13 mouse cellular contexts compared by ENCODE assay signal in the genomic region with DNA sequence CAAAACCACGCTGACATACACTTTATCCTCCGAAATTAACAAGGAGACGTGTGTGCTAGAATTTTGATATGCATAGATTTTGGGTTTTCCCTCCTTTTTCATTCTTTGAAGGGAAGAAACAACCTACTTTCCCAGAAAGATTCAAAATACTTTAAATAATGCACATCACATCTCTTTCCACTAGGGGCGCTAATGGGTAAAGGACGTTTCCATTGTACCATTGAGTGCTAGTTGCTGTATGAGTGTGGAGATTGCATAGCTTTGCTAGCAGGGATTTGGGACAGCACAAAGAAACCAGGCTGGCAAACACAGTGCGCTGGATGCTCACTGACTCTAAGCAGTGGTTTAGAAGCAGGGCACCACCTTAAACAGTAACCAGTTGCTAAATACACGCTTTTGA. TPM values are rescaled to one million over a fixed set of nuclear protein-coding genes. Genes with fewer than 3 reads are reported as not detected.
DNase-seq lines count a peak whose midpoint lies in the region; ATAC-seq and TF ChIP-seq lines count a peak whose summit lies in the region.
"Had no signal": no experiment of that assay in that cellular context is flagged by ENCODE, and none has a peak within 500 bp of the region (broad histone marks: within the 10 kb centered on the region; RNA-seq: fewer than 3 reads in every experiment).

No protein-coding gene starts in this region.

- no peak overlapping the region for H3K9ac ChIP-seq in hindbrain, postnatal 0 days (replicated peaks; ENCODE audit: low read length)
- no peak overlapping the region for H3K9ac ChIP-seq in hindbrain, embryonic 13.5 days
- H3K9ac ChIP-seq in midbrain, postnatal 0 days (replicated peaks; ENCODE audit: low read length, poor library complexity, severe bottlenecking), result no peak overlapping the region
- H3K9ac ChIP-seq in midbrain, embryonic 15.5 days, result no peak overlapping the region
- H3K9ac ChIP-seq: embryonic facial prominence, embryonic 13.5 days had no signal

- no peak for ATAC-seq in hindbrain, postnatal 0 days
- ATAC-seq in hindbrain, embryonic 13.5 days (ENCODE audit: low FRiP score), result no peak
- no peak for ATAC-seq in midbrain, postnatal 0 days (ENCODE audit: low FRiP score)
- no peak for ATAC-seq in midbrain, embryonic 15.5 days (replicated peaks)

- H3K36me3 ChIP-seq in hindbrain, postnatal 0 days (ENCODE audit: insufficient read depth, low read length), result no peaks in the 10 kb centered on the region
- no peaks in the 10 kb centered on the region for H3K36me3 ChIP-seq in hindbrain, embryonic 13.5 days
- H3K36me3 ChIP-seq in midbrain, postnatal 0 days (ENCODE audit: insufficient read depth, low read length), result no peaks in the 10 kb centered on the region
- H3K36me3 ChIP-seq in midbrain, embryonic 15.5 days (replicated peaks), result no peaks in the 10 kb centered on the region
- H3K36me3 ChIP-seq: embryonic facial prominence, embryonic 13.5 days had no signal

- H3K27ac ChIP-seq in hindbrain, postnatal 0 days, result no peak overlapping the region
- H3K27ac ChIP-seq in hindbrain, embryonic 13.5 days, result no peak overlapping the region
- no peak overlapping the region for H3K27ac ChIP-seq in midbrain, postnatal 0 days (ENCODE audit: low read depth, low read length)
- H3K27ac ChIP-seq in midbrain, embryonic 15.5 days, result no peak overlapping the region
- H3K27ac ChIP-seq: embryonic facial prominence, embryonic 13.5 days had no signal

- WGBS in hindbrain, postnatal 0 days, result 38% methylated on average over 7 of the region's 7 CpGs
- WGBS in hindbrain, embryonic 13.5 days, result 44% methylated on average over 7 of the region's 7 CpGs
- WGBS in midbrain, postnatal 0 days, result 53% methylated on average over 7 of the region's 7 CpGs
- WGBS in midbrain, embryonic 15.5 days, result 36% methylated on average over 7 of the region's 7 CpGs

- DNase-seq in hindbrain, postnatal 0 days (ENCODE audit: low spot score), result peak; percentile 39
- DNase-seq in midbrain, postnatal 0 days (ENCODE audit: low spot score), result peak; percentile 8
- peak; percentile 31 for DNase-seq in embryo, embryonic 10.5 days (ENCODE audit: low spot score)
- no peak for DNase-seq in adrenal gland, postnatal 25 days
- no peak for DNase-seq in heart, adult 9 months (ENCODE audit: low spot score in 2 of 2)
- DNase-seq: heart, postnatal 4 days; thymus, adult 2 months had no signal

- no peaks in the 10 kb centered on the region for H3K9me3 ChIP-seq in hindbrain, postnatal 0 days (ENCODE audit: low read length)
- H3K9me3 ChIP-seq in hindbrain, embryonic 13.5 days, result no peaks in the 10 kb centered on the region
- H3K9me3 ChIP-seq in midbrain, postnatal 0 days (ENCODE audit: low read length), result no peaks in the 10 kb centered on the region
- no peaks in the 10 kb centered on the region for H3K9me3 ChIP-seq in midbrain, embryonic 15.5 days
- H3K9me3 ChIP-seq: embryonic facial prominence, embryonic 13.5 days had no signal

- no peaks in the 10 kb centered on the region for H3K4me1 ChIP-seq in hindbrain, postnatal 0 days (ENCODE audit: insufficient read depth, low read length)
- H3K4me1 ChIP-seq in hindbrain, embryonic 13.5 days (replicated peaks), result no peaks in the 10 kb centered on the region
- no peaks in the 10 kb centered on the region for H3K4me1 ChIP-seq in midbrain, postnatal 0 days (ENCODE audit: insufficient read depth, low read length)
- H3K4me1 ChIP-seq in midbrain, embryonic 15.5 days, result no peaks in the 10 kb centered on the region
- H3K4me1 ChIP-seq: embryonic facial prominence, embryonic 13.5 days had no signal

- peak; percentile 64 for TF ChIP-seq CTCF in hindbrain, postnatal 0 days (IDR thresholded peaks at IDR 0.05; ENCODE audit: low read depth)
- TF ChIP-seq CTCF in midbrain, postnatal 0 days (IDR thresholded peaks at IDR 0.05), result peak; percentile 71

- no peaks in the 10 kb centered on the region for H3K27me3 ChIP-seq in hindbrain, postnatal 0 days (ENCODE audit: insufficient read depth, low read length)
- no peaks in the 10 kb centered on the region for H3K27me3 ChIP-seq in hindbrain, embryonic 13.5 days
- no peaks in the 10 kb centered on the region for H3K27me3 ChIP-seq in midbrain, postnatal 0 days (ENCODE audit: insufficient read depth, low read length)
- no peaks in the 10 kb centered on the region for H3K27me3 ChIP-seq in midbrain, embryonic 15.5 days (replicated peaks)
- H3K27me3 ChIP-seq: embryonic facial prominence, embryonic 13.5 days had no signal

- no peak overlapping the region for H3K4me2 ChIP-seq in hindbrain, postnatal 0 days (ENCODE audit: low read depth, low read length)
- no peak overlapping the region for H3K4me2 ChIP-seq in hindbrain, embryonic 13.5 days
- no peak overlapping the region for H3K4me2 ChIP-seq in midbrain, postnatal 0 days (ENCODE audit: low read depth, low read length, poor library complexity, severe bottlenecking)
- no peak overlapping the region for H3K4me2 ChIP-seq in midbrain, embryonic 15.5 days
- H3K4me2 ChIP-seq: embryonic facial prominence, embryonic 13.5 days had no signal

- no peak overlapping the region for H3K4me3 ChIP-seq in hindbrain, postnatal 0 days (ENCODE audit: low read length)
- no peak overlapping the region for H3K4me3 ChIP-seq in hindbrain, embryonic 13.5 days
- H3K4me3 ChIP-seq in midbrain, postnatal 0 days (ENCODE audit: low read depth, low read length), result no peak overlapping the region
- H3K4me3 ChIP-seq in midbrain, embryonic 15.5 days, result no peak overlapping the region
- H3K4me3 ChIP-seq: embryonic facial prominence, embryonic 13.5 days had no signal

RNA-seq across cellular contexts. Expression of a gene that starts 3.6 kb away (rescaled TPM):
- total RNA-seq in hindbrain, postnatal 0 days (2014; rRNA removed), result 1.9 TPM in 1 of 2 replicates, not detected in the other
- not detected in 2 replicates for polyA plus RNA-seq in hindbrain, postnatal 0 days (2015; fragmentation: Nextera tagmentation; extraction: Ambion mirVana)
- not detected in 2 replicates for polyA plus RNA-seq in hindbrain, embryonic 13.5 days (2015; fragmentation: Nextera tagmentation; extraction: Ambion mirVana)
- total RNA-seq in midbrain, postnatal 0 days (2014; rRNA removed), result not detected in 2 replicates
- polyA plus RNA-seq in midbrain, postnatal 0 days (2015; fragmentation: Nextera tagmentation; extraction: Ambion mirVana), result not detected in 2 replicates
- polyA plus RNA-seq in midbrain, embryonic 15.5 days (2015; fragmentation: Nextera tagmentation; extraction: Ambion mirVana), result not detected in 2 replicates
- 0.09 TPM in 1 of 2 replicates, not detected in the other for total RNA-seq in adrenal gland, postnatal 25 days (2021)
- total RNA-seq: gastrocnemius, adult 18-20 months; heart, postnatal 4 days had no signal
- polyA plus RNA-seq: embryonic facial prominence, embryonic 13.5 days; liver, embryonic 16.5 days; neural tube, embryonic 11.5 days had no signal

Comparison
In these comparisons a context has a peak if more than half of its experiments do, and no peak if none do; other contexts are left out.
1. DNase-seq: peak in hindbrain, postnatal 0 days (single experiment), midbrain, postnatal 0 days (single experiment) and embryo, embryonic 10.5 days (single experiment); none in adrenal gland, postnatal 25 days (single experiment) and heart, adult 9 months (0 of 2).